Mouse (Mus musculus) urinary bladder, adult 18-20 months (tissue): ENCODE data around the gene Casp14.
"Not testable (repeated sequence)": the region's sequence is repeated elsewhere in the genome, so short reads cannot be mapped to it uniquely, and the experiment has no call there.

Experiments
- DNase-seq, 2 experiments: peaks; one replicate each; pipeline ENCODE4 v3.0.0; 2022; ENCODE audit warnings: low spot score in 2 of 2, mixed read lengths in 2 of 2

Gene Casp14

GRCm38 (mm10) chr10:78670121-78670520 is 48.0 kb downstream of the Casp14 start:
- not testable (repeated sequence) for DNase-seq

- DNase-seq, result not testable (repeated sequence)
Observed at GRCm38 (mm10) chr10:78666696-78667095, 51.4 kb downstream of the Casp14 start.

GRCm38 (mm10) chr10:78664546-78664945 is 53.5 kb downstream of the Casp14 start:
- no peak for DNase-seq
